Mouse (Mus musculus) embryo, embryonic 10.5 days (tissue): ENCODE measurements around the gene Hspa1a.
"Not testable (repeated sequence)": the region's sequence is repeated elsewhere in the genome, so short reads cannot be mapped to it uniquely, and the experiment has no call there.

Source experiments
- DNase-seq: peaks from one replicate; pipeline ENCODE4 v3.0.0-alpha.2; 2015; ENCODE audit warnings: low spot score

Gene Hspa1a

GRCm38 (mm10) chr17:34969822-34970221 lies 2.1 kb downstream of the Hspa1a start, which contains the start of gene Gm20481:
TSS of gene Gm20481 (plus strand) at chr17:34969912.
- not testable (repeated sequence) for DNase-seq

- DNase-seq, result no peak
Observed at GRCm38 (mm10) chr17:34965627-34966026, 6.3 kb downstream of the Hspa1a start.

GRCm38 (mm10) chr17:34964640-34965049 lies 7.3 kb downstream of the Hspa1a start:
- DNase-seq, result no peak

GRCm38 (mm10) chr17:34962841-34963240 lies 9.1 kb downstream of the Hspa1a start:
- DNase-seq, result no peak

GRCm38 (mm10) chr17:34962125-34962524 lies 9.8 kb downstream of the Hspa1a start:
- DNase-seq, result no peak

GRCm38 (mm10) chr17:34960702-34961493 lies 11.1 kb downstream of the Hspa1a start:
- no peak for DNase-seq

GRCm38 (mm10) chr17:34959881-34960515 lies 12.0 kb downstream of the Hspa1a start:
- DNase-seq, result peak; percentile 72

GRCm38 (mm10) chr17:34959130-34959778 lies 12.7 kb downstream of the Hspa1a start, which contains the start of gene Hspa1b:
TSS of gene Hspa1b (minus strand) at chr17:34959238.
- DNase-seq, result peak; percentile 92

GRCm38 (mm10) chr17:34958734-34959129 lies 13.2 kb downstream of the Hspa1a start:
- not testable (repeated sequence) for DNase-seq

GRCm38 (mm10) chr17:34957966-34958365 lies 14.0 kb downstream of the Hspa1a start:
- DNase-seq, result not testable (repeated sequence)

GRCm38 (mm10) chr17:34957291-34957690 lies 14.7 kb downstream of the Hspa1a start:
- DNase-seq, result not testable (repeated sequence)

GRCm38 (mm10) chr17:34956340-34956739 lies 15.6 kb downstream of the Hspa1a start:
- no peak for DNase-seq

GRCm38 (mm10) chr17:34955884-34956283 lies 16.1 kb downstream of the Hspa1a start:
- DNase-seq, result no peak

GRCm38 (mm10) chr17:34954831-34955230 lies 17.1 kb downstream of the Hspa1a start:
- no peak for DNase-seq

- DNase-seq, result no peak
Observed at GRCm38 (mm10) chr17:34953904-34954303, 18.1 kb downstream of the Hspa1a start.

- DNase-seq, result no peak
Observed at GRCm38 (mm10) chr17:34953258-34953657, 18.7 kb downstream of the Hspa1a start.

GRCm38 (mm10) chr17:34952378-34953040 lies 19.4 kb downstream of the Hspa1a start:
- peak; percentile 86 for DNase-seq

- DNase-seq, result peak; percentile 34
Observed at GRCm38 (mm10) chr17:34951636-34952377, 20.1 kb downstream of the Hspa1a start.

- peak; percentile 50 for DNase-seq
Observed at GRCm38 (mm10) chr17:34950514-34951455, 21.2 kb downstream of the Hspa1a start.

GRCm38 (mm10) chr17:34949553-34949969 lies 22.4 kb downstream of the Hspa1a start:
- DNase-seq, result no peak
